Mouse (Mus musculus): ENCODE measurements around the gene Tedc1. TPM values are rescaled to one million over a fixed set of nuclear protein-coding genes. Genes with fewer than 3 reads are reported as not detected.
A peak's percentile ranks its signal among the peaks of the same experiment; 100 is the strongest.

Gene Tedc1
- polyA plus RNA-seq, 1 experiment = 1.3 TPM

DNA sequence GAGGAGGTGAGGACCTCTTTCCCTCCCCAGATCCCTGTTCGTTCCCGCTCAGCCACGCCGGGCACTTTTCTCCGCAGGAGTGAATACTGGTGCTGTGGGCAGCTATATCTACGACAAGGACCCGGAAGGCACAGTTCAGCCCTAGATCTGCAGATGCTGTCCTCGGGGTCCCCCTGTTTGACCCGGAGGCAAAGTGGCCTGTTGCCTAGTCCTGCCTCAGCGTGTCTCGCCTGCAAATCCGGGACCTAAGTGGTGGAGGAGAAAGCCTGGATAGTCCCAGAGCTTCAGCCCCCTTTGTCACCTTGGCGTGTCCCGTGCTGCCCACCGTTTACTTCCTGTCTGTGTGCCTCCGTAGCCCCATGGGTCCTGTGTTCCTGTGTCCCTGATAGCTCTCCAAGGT, 11.3 kb upstream of the Tedc1 start:
- no peak for DNase-seq
- TF ChIP-seq POLR2A (IDR thresholded peaks at IDR 0.05; ENCODE audit: low read depth, low read length) (no peak), CTCF (conservative IDR thresholded peaks at IDR 0.05; ENCODE audit: insufficient read depth, insufficient read length, low read depth, low read length) (no peak)
- no peaks in the 10 kb centered on the region for H3K36me3 ChIP-seq (ENCODE audit: control insufficient read depth, insufficient read depth, low read length)
- H3K27me3 ChIP-seq (replicated peaks; ENCODE audit: control insufficient read depth, insufficient read depth, low read length) = no peaks in the 10 kb centered on the region
- WGBS = 84% methylated on average over 16 of the region's 16 CpGs
- H3K4me3 ChIP-seq (ENCODE audit: insufficient read depth, low read depth, low read length) = no peak overlapping the region
- no peak overlapping the region for H3K27ac ChIP-seq (ENCODE audit: insufficient read depth, low read depth, low read length)
- H3K4me1 ChIP-seq (ENCODE audit: control insufficient read depth, insufficient read depth, low read length) = peaks cover 10% of the 10 kb centered on the region

DNA sequence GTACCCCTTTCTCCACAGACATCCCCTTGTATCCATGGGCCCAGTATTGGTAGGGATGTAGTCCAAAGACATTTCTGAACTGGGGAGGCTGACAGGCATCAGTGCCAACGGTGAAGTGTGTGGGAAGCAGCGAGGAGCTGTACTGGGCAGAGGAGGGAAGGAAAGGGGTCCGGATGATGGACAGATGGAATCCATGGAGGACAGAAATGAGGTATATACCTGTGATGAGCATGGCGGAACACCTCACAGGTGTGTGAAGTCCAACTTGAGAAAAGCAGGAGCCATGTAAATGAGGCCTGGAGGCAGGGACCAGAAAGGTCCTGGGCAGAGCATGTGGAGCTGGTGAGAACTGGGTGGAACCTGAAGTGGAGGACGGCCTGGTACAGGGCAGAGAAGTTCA, 10.6 kb upstream of the Tedc1 start:
- TF ChIP-seq POLR2A (IDR thresholded peaks at IDR 0.05; ENCODE audit: low read depth, low read length) (no peak), CTCF (conservative IDR thresholded peaks at IDR 0.05; ENCODE audit: insufficient read depth, insufficient read length, low read depth, low read length) (no peak)
- Histone ChIP-seq H3K4me3 (ENCODE audit: insufficient read depth, low read depth, low read length) (no peak overlapping the region), H3K4me1 (ENCODE audit: control insufficient read depth, insufficient read depth, low read length) (peaks cover 10% of the 10 kb centered on the region), H3K27me3 (replicated peaks; ENCODE audit: control insufficient read depth, insufficient read depth, low read length) (no peaks in the 10 kb centered on the region), H3K36me3 (ENCODE audit: control insufficient read depth, insufficient read depth, low read length) (no peaks in the 10 kb centered on the region), H3K27ac (ENCODE audit: insufficient read depth, low read depth, low read length) (no peak overlapping the region)
- no peak for DNase-seq
- WGBS = 76% methylated on average over 5 of the region's 5 CpGs

DNA sequence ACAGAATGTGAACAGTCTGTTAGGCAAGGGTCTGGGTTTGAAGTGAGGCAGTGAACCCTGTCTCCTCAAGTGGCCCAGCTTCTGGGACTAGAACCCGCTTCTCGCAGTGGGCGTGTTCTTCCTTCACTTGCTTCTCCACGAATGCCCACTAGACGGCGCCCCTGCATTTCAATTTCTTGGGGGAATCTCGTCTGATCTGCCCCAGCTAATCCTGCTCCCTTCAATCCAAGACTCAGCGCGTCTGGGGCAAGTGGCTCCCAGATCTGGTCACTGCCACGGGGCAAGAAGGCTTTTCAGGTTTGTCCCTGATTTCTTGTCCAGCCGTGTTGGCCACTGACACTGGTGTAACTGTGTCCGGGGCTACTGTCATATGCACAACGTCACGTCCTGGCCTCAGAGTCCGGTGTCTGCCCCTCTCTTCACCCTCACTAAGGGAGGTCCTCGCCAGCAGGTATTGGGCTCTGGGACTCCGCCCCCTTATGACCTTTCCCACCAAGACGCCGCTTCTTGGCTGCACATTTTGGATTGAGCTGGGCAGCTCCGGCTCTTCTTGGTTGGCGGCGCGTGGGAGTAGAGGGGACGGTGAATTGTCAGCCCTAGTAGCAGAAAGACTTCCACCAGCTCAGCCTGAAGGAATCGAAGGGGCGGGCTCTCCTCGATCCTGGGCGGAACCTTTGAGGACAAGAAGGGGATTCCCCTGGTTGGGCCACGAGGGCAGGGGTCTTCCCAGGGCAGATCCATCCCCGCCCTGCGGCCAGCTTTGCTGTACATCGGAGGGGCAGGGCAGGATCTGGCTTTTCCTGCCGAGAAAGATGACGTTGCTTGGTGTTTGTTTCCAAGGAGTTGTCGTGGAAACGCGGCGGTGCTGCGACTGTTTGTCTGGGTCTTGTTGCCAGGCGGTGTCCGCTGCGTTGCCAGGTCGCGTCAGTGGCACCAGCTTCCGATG, 9.8 kb upstream of the Tedc1 start, which contains the start of gene Crip1:
Crip1 (plus strand) TSS at position 205 of the 946 bp plus-strand sequence.
- H3K27ac ChIP-seq (ENCODE audit: insufficient read depth, low read depth, low read length) = peak within 1 kb of the TSS; percentile 30
- TF ChIP-seq POLR2A (IDR thresholded peaks at IDR 0.05; ENCODE audit: low read depth, low read length) (no peak), CTCF (conservative IDR thresholded peaks at IDR 0.05; ENCODE audit: insufficient read depth, insufficient read length, low read depth, low read length) (peak; percentile 79)
- peak within 1 kb of the TSS; percentile 2 for H3K4me3 ChIP-seq (ENCODE audit: insufficient read depth, low read depth, low read length)
- DNase-seq = peak; percentile 85
- H3K36me3 ChIP-seq (ENCODE audit: control insufficient read depth, insufficient read depth, low read length) = no peaks in the 10 kb centered on the region
- peaks cover 18% of the 10 kb centered on the region for H3K4me1 ChIP-seq (ENCODE audit: control insufficient read depth, insufficient read depth, low read length)
- H3K27me3 ChIP-seq (replicated peaks; ENCODE audit: control insufficient read depth, insufficient read depth, low read length) = no peaks in the 10 kb centered on the region
- 15% methylated on average over 45 of the region's 45 CpGs for WGBS

DNA sequence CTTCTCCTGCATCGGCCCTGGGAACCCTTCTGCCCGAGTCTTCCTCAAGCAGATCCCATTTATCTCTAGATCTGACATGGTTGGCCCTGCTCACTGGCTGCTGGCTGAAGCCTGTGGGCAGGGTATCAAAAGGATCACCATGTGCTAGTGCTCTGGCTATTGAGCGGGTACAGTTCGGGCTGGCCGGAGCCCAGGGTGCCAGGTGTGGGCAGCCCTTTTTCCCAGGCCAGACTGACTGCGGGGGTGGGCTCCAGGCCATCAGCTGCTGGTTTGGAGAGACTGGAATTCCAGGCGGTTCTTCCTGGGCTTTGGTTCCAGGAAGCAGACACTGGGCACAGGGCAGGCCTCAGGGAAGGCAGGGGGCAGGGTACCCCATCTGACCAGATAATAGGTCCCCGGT, 8.7 kb upstream of the Tedc1 start:
- no peak for DNase-seq
- no peak overlapping the region for H3K4me3 ChIP-seq (ENCODE audit: insufficient read depth, low read depth, low read length)
- no peak overlapping the region for H3K27ac ChIP-seq (ENCODE audit: insufficient read depth, low read depth, low read length)
- no peak for TF ChIP-seq POLR2A (IDR thresholded peaks at IDR 0.05; ENCODE audit: low read depth, low read length)
- TF ChIP-seq CTCF (conservative IDR thresholded peaks at IDR 0.05; ENCODE audit: insufficient read depth, insufficient read length, low read depth, low read length) = no peak
- H3K4me1 ChIP-seq (ENCODE audit: control insufficient read depth, insufficient read depth, low read length) = peaks cover 21% of the 10 kb centered on the region
- H3K27me3 ChIP-seq (replicated peaks; ENCODE audit: control insufficient read depth, insufficient read depth, low read length) = no peaks in the 10 kb centered on the region
- WGBS = 74% methylated on average over 8 of the region's 8 CpGs
- no peaks in the 10 kb centered on the region for H3K36me3 ChIP-seq (ENCODE audit: control insufficient read depth, insufficient read depth, low read length)

DNA sequence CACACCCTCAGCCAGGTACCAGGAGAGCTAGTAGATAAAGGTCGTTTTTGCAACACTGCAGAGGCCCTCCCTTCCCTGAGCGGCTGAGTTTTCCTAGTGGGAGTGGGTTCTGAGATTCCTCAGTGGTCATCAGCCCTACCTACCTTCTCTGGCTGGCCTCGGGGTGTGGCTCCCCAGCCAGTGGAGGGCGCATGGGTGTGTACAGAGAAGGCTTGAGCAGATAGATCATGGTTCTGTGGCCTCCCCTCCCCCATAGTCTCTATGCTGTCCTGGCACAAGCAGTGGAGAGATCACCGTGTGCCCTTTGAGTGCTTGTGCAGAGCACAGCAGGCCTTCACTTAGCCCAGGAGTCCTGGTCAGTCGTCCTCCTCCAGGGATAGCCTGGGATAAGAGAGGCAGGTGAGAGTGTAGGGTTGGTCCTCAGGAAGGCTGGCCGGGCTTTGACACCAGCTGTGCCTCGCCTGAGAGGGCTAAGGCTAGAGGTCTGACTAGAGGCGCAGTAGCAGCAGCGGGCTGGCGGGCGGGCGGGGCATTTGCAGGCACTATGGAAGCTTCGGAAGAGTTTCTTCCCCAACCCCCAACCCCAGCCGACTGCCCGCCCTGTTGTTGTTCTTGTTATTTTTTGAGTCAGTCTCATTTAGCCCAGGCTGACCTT, 7.7 kb upstream of the Tedc1 start:
- no peak for DNase-seq
- Histone ChIP-seq H3K4me3 (ENCODE audit: insufficient read depth, low read depth, low read length) (no peak overlapping the region), H3K27me3 (replicated peaks; ENCODE audit: control insufficient read depth, insufficient read depth, low read length) (no peaks in the 10 kb centered on the region), H3K4me1 (ENCODE audit: control insufficient read depth, insufficient read depth, low read length) (peaks cover 21% of the 10 kb centered on the region), H3K27ac (ENCODE audit: insufficient read depth, low read depth, low read length) (no peak overlapping the region), H3K36me3 (ENCODE audit: control insufficient read depth, insufficient read depth, low read length) (no peaks in the 10 kb centered on the region)
- TF ChIP-seq POLR2A (IDR thresholded peaks at IDR 0.05; ENCODE audit: low read depth, low read length) = no peak
- TF ChIP-seq CTCF (conservative IDR thresholded peaks at IDR 0.05; ENCODE audit: insufficient read depth, insufficient read length, low read depth, low read length) = 0 out of 2 replicates have a peak, but pooled peaks have one; percentile 14
- WGBS = 68% methylated on average over 16 of the region's 16 CpGs

DNA sequence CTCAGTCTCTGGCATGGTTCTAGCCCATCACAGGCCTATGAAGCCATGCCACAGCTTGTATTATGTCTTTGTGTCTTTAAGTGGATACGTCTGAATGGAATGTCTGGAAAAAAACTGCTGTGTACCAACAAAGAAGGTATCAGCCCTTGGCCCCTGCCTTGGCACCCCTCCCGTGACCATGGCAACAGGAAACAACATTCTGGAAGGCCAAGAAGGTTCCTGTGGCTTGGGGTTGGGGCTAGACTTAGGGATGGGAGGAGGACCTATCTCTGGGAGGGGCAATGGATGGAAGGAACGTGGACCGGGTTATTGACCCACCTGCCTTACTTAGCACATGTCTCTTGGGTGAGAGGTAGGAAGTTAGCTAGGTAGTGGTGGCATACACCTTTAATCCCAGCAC, 6.9 kb upstream of the Tedc1 start:
- 68% methylated on average over 4 of the region's 4 CpGs for WGBS
- peak; percentile 41 for DNase-seq
- Histone ChIP-seq H3K27ac (ENCODE audit: insufficient read depth, low read depth, low read length) (no peak overlapping the region), H3K4me1 (ENCODE audit: control insufficient read depth, insufficient read depth, low read length) (peaks cover 21% of the 10 kb centered on the region), H3K36me3 (ENCODE audit: control insufficient read depth, insufficient read depth, low read length) (no peaks in the 10 kb centered on the region), H3K27me3 (replicated peaks; ENCODE audit: control insufficient read depth, insufficient read depth, low read length) (no peaks in the 10 kb centered on the region), H3K4me3 (ENCODE audit: insufficient read depth, low read depth, low read length) (no peak overlapping the region)
- no peak for TF ChIP-seq CTCF (conservative IDR thresholded peaks at IDR 0.05; ENCODE audit: insufficient read depth, insufficient read length, low read depth, low read length)
- TF ChIP-seq POLR2A (IDR thresholded peaks at IDR 0.05; ENCODE audit: low read depth, low read length) = no peak

DNA sequence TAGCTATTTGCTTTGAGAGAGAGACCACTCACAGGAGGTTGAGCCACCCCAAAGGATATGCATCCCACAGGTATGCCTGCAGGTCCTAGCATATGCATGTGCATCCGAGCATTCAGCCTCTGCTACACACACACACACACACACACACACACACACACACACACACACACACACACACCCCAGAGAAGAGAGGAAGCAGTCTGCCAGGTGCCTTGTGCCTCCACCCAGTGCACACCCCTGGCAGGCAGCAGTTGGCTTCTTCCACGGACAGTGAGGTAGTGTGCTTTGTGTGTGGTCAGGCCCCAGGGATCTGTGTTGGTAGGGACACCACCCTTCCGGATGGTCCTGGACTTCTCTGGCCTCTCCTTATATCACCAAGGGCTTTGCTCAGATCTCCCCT, 6.3 kb upstream of the Tedc1 start:
- Histone ChIP-seq H3K27ac (ENCODE audit: insufficient read depth, low read depth, low read length) (no peak overlapping the region), H3K4me1 (ENCODE audit: control insufficient read depth, insufficient read depth, low read length) (peaks cover 24% of the 10 kb centered on the region), H3K27me3 (replicated peaks; ENCODE audit: control insufficient read depth, insufficient read depth, low read length) (no peaks in the 10 kb centered on the region), H3K4me3 (ENCODE audit: insufficient read depth, low read depth, low read length) (no peak overlapping the region), H3K36me3 (ENCODE audit: control insufficient read depth, insufficient read depth, low read length) (no peaks in the 10 kb centered on the region)
- DNase-seq = no peak
- whole genome bisulfite sequencing = 89% methylated on average over 3 of the region's 3 CpGs
- TF ChIP-seq POLR2A (IDR thresholded peaks at IDR 0.05; ENCODE audit: low read depth, low read length) = no peak
- no peak for TF ChIP-seq CTCF (conservative IDR thresholded peaks at IDR 0.05; ENCODE audit: insufficient read depth, insufficient read length, low read depth, low read length)
